Mouse (Mus musculus) limb, embryonic 11.5 days (tissue): ENCODE measurements at regions not wholly inside any gene's neighbourhood (a gene's known extent, or its start where the extent isn't known, plus 50 kb on each side); places are given as distances from the start of the nearest gene placed in this dataset.

Experiments used
- ATAC-seq: fragments of 200-750 bp; cut with Nextera tagmentation; 2 replicates; pipeline ENCODE4 v1.8.0; 2017; ENCODE audit warnings: low read depth; ENCODE audit not compliant: insufficient number of reproducible peaks, low FRiP score, low TSS enrichment
- DNase-seq: peaks from one replicate; pipeline ENCODE4 v3.0.0-alpha.2; 2015; ENCODE audit warnings: low spot score
- H3K27ac ChIP-seq: fragments of 300-500 bp; sonication (generic); replicated peaks from 2 replicates; pipeline ENCODE4 v1.5.1; 2014; ENCODE audit warnings: low read depth, mild to moderate bottlenecking, low read length
- H3K27me3 ChIP-seq: fragments of 300-500 bp; sonication (generic); 2 replicates; pipeline ENCODE4 v1.6.1; 2014; ENCODE audit warnings: mild to moderate bottlenecking, low read length, mixed read lengths; ENCODE audit not compliant: control insufficient read depth, insufficient read depth
- H3K36me3 ChIP-seq: fragments of 300-500 bp; sonication (generic); 2 replicates; pipeline ENCODE4 v1.6.1; 2014; ENCODE audit warnings: mild to moderate bottlenecking, low read length, moderate library complexity, mixed read lengths; ENCODE audit not compliant: control insufficient read depth, insufficient read depth
- H3K4me1 ChIP-seq: fragments of 300-500 bp; sonication (generic); 2 replicates; pipeline ENCODE4 v1.6.1; 2014; ENCODE audit warnings: low read length, mixed read lengths; ENCODE audit not compliant: control insufficient read depth, insufficient read depth
- H3K4me2 ChIP-seq: fragments of 300-500 bp; sonication (generic); 2 replicates; pipeline ENCODE4 v1.6.1; 2014; ENCODE audit warnings: low read depth, mild to moderate bottlenecking, moderate library complexity; ENCODE audit not compliant: severe bottlenecking
- H3K4me3 ChIP-seq: fragments of 300-500 bp; sonication (generic); 2 replicates; pipeline ENCODE4 v1.5.1; 2014; ENCODE audit warnings: low read depth, low read length
- H3K9ac ChIP-seq: fragments of 300-500 bp; sonication (generic); 2 replicates; pipeline ENCODE4 v1.6.1; 2014; ENCODE audit warnings: mild to moderate bottlenecking, low read length
- H3K9me3 ChIP-seq: fragments of 300-500 bp; sonication (generic); 2 replicates; pipeline ENCODE4 v1.6.1; 2016; ENCODE audit warnings: low read length; ENCODE audit not compliant: control insufficient read depth
- WGBS: fragments of 180-500 bp; shearing (Covaris S2); extraction: QIAGEN DNeasy Blood & Tissue Kit; methylation state at CpG from one replicate; pipeline ENCODE4 v1.1.7; 2014; 5-methylcytosine and 5-hydroxymethylcytosine counted together

DNA sequence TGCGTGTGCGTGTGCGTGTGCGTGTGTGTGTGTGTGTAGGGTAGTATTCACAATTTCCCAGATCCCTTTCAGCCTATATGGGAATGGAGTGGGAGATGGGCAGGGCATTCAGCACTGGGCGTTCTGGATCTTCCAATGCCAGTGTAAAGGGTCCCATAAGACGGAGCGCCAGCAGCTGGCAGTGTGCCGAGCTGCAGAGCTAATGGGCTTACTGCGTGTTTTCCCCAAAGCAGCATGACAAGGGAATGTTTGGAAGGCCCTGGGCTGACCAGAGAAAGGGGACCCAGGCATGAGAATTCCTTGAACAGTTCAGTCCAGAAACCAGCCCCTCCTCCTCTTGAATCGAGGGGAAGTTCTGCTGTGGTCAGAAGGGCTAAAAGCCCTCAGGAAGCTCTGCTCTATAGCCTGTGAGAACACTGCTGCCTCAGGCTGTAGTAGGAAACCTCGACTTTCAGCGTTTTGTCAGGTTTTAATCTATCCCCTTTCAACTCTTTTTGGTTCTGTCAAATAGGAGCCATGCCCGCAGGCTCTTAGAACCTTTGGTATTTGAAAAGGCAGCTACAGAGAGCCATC, 172.4 kb downstream of the Ktn1 start:
- no peaks in the 10 kb centered on the region for H3K4me1 ChIP-seq
- no peaks in the 10 kb centered on the region for H3K9me3 ChIP-seq
- no peak overlapping the region for H3K9ac ChIP-seq
- no peak for DNase-seq
- no peak overlapping the region for H3K27ac ChIP-seq
- WGBS: 74% methylated on average over 13 of the region's 13 CpGs
- no peaks in the 10 kb centered on the region for H3K36me3 ChIP-seq
- no peak overlapping the region for H3K4me3 ChIP-seq
- ATAC-seq: no peak
- no peaks in the 10 kb centered on the region for H3K27me3 ChIP-seq
- H3K4me2 ChIP-seq: no peak overlapping the region

DNA sequence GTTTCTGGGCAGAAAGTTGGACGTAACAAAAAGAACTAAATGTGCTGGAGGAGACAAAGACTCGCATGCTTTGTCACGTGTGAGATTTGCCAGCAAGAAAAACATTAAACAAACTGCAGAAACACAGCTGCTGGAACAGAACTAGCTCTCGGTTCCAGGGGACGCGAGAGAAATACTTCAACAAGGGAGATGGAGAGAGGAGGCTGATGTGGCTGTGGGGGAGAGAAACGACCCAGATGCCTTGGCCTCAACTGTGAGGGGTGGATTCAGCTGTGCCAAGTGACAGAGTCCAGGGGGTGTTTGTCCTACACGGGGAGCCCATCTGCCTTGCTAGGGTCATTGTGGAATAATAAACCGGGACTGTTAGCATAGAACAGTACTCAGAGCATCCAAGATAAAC, 174.9 kb downstream of the Ktn1 start:
- WGBS: 68% methylated on average over 9 of the region's 9 CpGs
- H3K27me3 ChIP-seq: no peaks in the 10 kb centered on the region
- no peak overlapping the region for H3K9ac ChIP-seq
- ATAC-seq (no peak), DNase-seq (no peak)
- no peaks in the 10 kb centered on the region for H3K9me3 ChIP-seq
- no peaks in the 10 kb centered on the region for H3K4me1 ChIP-seq
- H3K36me3 ChIP-seq: no peaks in the 10 kb centered on the region
- H3K4me2 ChIP-seq: no peak overlapping the region
- no peak overlapping the region for H3K27ac ChIP-seq
- H3K4me3 ChIP-seq: no peak overlapping the region

DNA sequence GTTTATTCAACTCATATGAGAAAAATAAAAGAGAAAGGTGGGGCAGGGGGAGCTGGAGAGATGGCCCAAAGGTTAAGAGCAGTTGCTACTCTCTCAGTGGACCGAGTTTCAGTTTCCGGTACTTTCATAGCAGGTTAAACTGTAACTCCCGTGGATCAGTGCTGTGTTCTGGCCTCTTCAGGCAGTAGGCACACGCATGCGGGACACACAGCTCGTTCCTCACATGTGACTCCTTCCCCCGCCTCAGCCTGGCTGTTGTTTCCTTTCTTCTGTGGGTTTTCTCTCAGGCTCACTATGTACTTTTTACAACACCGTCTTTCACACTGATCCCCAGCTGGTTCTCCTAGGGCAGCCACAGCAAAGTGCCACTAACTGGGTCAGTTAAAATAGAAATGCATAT, 175.4 kb downstream of the Ktn1 start:
- Histone ChIP-seq H3K4me3 (no peak overlapping the region), H3K4me2 (no peak overlapping the region), H3K27ac (no peak overlapping the region), H3K36me3 (no peaks in the 10 kb centered on the region), H3K9ac (no peak overlapping the region), H3K4me1 (no peaks in the 10 kb centered on the region), H3K9me3 (no peaks in the 10 kb centered on the region), H3K27me3 (no peaks in the 10 kb centered on the region)
- DNase-seq: no peak
- ATAC-seq: no peak
- WGBS: 72% methylated on average over 8 of the region's 8 CpGs

DNA sequence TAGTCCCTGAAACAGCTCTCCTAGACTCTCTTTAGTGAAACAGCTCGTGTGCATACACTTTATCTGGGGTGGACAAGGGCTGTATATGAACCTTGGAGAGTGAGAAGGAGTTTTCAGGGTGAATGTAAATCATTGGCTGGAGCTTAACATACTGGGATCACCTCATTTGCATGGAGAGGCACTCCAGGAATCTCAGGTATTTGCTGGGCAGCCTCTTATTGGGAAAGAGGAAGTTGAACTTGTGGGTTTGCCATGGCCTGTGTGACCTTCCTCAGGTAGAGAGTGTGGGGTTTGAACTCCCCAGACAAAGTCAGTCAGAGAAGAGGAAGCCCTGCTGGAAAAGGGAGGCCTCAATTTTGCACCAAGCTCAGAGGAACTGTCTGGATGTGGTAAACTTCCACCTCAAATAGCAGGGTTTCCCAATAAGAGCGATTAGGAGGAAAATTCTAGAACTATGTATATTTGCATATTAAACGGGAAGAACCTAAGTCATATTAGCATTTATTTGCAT, 177.3 kb downstream of the Ktn1 start:
- Histone ChIP-seq H3K9ac (no peak overlapping the region), H3K4me1 (no peaks in the 10 kb centered on the region), H3K27me3 (no peaks in the 10 kb centered on the region), H3K27ac (no peak overlapping the region), H3K4me3 (no peak overlapping the region), H3K9me3 (no peaks in the 10 kb centered on the region), H3K4me2 (no peak overlapping the region), H3K36me3 (no peaks in the 10 kb centered on the region)
- DNase-seq (no peak), ATAC-seq (no peak)
- 83% methylated on average over 3 of the region's 3 CpGs for WGBS

DNA sequence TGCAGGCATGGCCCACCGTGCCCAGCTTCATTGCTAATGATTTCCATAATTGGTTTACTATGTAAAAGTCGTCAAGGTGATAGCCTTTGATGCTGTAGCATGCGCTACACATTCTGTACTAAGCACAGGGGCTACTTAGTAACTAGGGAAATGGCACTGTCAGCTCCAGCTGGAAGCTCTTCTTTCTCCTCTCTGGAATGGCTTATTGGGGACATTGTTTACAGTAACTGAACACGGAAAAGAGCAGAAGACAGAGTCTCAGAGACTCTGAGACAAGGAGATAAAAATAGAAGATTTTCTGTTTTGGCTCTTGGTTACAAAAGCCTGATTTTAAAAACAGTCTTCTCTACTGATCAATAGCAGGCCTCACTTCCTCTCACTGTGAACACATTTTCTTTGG, 178.3 kb downstream of the Ktn1 start:
- no peak for ATAC-seq
- Histone ChIP-seq H3K4me3 (no peak overlapping the region), H3K9me3 (no peaks in the 10 kb centered on the region), H3K27me3 (no peaks in the 10 kb centered on the region), H3K4me1 (no peaks in the 10 kb centered on the region), H3K9ac (no peak overlapping the region), H3K4me2 (no peak overlapping the region), H3K36me3 (no peaks in the 10 kb centered on the region), H3K27ac (no peak overlapping the region)
- WGBS: 74% methylated on average over 4 of the region's 4 CpGs
- no peak for DNase-seq

DNA sequence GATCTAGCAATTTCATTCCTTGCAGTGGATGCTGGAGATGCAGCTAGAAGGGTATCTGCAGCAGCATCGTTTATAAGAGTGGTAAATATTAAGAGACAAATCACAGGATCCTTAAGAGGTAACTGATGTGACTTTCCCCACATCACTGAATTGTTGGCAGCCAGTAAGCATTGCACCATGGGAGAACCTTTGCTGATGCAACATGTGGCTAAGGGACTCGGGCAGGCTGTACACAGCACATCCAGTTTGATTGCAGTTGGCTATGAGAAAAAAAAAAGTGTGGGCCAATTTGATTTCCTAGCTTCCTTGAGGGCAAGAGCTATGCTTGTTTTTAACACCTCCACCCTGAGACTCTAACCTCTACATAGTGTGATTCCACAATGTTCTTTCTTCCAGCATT, 179.4 kb downstream of the Ktn1 start:
- WGBS: 84% methylated on average over 2 of the region's 2 CpGs
- DNase-seq (no peak), ATAC-seq (no peak)
- no peaks in the 10 kb centered on the region for H3K9me3 ChIP-seq
- no peaks in the 10 kb centered on the region for H3K27me3 ChIP-seq
- no peak overlapping the region for H3K4me3 ChIP-seq
- H3K36me3 ChIP-seq: no peaks in the 10 kb centered on the region
- H3K9ac ChIP-seq: no peak overlapping the region
- H3K27ac ChIP-seq: no peak overlapping the region
- no peak overlapping the region for H3K4me2 ChIP-seq
- no peaks in the 10 kb centered on the region for H3K4me1 ChIP-seq

DNA sequence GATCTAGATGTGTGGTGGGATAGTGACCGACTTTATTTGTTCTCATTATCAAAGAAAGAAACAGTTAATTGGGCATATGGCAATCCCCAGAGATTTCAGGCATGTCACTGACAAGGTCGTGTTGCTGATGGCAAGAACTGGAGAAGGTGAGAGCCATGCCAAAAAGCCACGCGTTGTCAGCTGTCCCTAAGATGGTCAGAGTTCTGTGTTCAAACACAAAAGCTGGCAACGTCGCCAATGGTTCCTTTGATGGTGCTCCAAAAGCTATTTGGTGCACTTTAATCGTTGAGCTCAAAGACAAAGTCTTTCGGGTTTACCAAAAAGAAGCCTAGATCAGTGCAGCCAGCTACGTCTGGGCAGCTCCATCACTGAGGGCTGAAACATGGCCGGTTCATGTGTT, 185.4 kb downstream of the Ktn1 start:
- Histone ChIP-seq H3K9ac (no peak overlapping the region), H3K36me3 (no peaks in the 10 kb centered on the region; the same call in 1 of the 2 replicates), H3K4me1 (no peaks in the 10 kb centered on the region), H3K4me2 (no peak overlapping the region), H3K27me3 (no peaks in the 10 kb centered on the region), H3K4me3 (no peak overlapping the region), H3K27ac (no peak overlapping the region), H3K9me3 (no peaks in the 10 kb centered on the region)
- no peak for ATAC-seq
- no peak for DNase-seq
- 88% methylated on average over 10 of the region's 10 CpGs for WGBS

DNA sequence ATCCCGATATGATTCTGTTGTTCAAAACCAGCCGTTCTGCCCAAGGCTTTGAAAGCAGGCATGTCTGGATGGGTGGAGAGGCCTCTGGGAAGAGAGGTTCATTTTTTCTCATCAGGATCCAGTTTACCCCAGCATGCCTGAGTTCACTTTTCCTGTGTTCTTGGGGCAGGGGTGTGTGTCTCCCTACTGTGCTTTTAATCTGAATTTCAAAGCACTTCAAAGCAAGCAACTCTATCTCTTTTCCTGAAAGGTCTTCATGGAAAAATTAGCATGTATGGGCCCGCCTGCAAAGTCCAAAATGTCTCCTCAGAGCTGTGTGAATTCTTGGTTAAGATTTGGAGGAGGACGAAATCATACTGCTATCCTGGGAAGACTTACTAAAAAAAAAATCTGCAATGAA, 187.2 kb downstream of the Ktn1 start:
- no peaks in the 10 kb centered on the region; the same call in 1 of the 2 replicates for H3K36me3 ChIP-seq
- no peaks in the 10 kb centered on the region for H3K9me3 ChIP-seq
- no peaks in the 10 kb centered on the region for H3K27me3 ChIP-seq
- H3K4me1 ChIP-seq: peaks cover 7% of the 10 kb centered on the region; the same call in 1 of the 2 replicates
- WGBS: 84% methylated on average over 4 of the region's 4 CpGs
- no peak overlapping the region for H3K27ac ChIP-seq
- no peak overlapping the region for H3K4me3 ChIP-seq
- DNase-seq: no peak
- ATAC-seq: no peak
- no peak overlapping the region for H3K4me2 ChIP-seq
- H3K9ac ChIP-seq: no peak overlapping the region
